Mouse (Mus musculus) cerebellum, adult 9-11 months (tissue): ENCODE data around the gene Pacrg.

Experiments
- DNase-seq: peaks from one replicate; pipeline ENCODE4 v3.0.0; 2022

Gene Pacrg

GRCm38 (mm10) chr17:10398871-10399270, 441.2 kb downstream of the Pacrg start:
- DNase-seq, result no peak

GRCm38 (mm10) chr17:10397924-10398627, 442.0 kb downstream of the Pacrg start:
- DNase-seq, result no peak

- no peak for DNase-seq
These were observed 442.8 kb downstream of the Pacrg start for GRCm38 (mm10) chr17:10397336-10397735.

- DNase-seq, result no peak
These were observed 443.2 kb downstream of the Pacrg start for GRCm38 (mm10) chr17:10396863-10397262.

- DNase-seq, result peak; percentile 66
These were observed 445.3 kb downstream of the Pacrg start for GRCm38 (mm10) chr17:10394855-10395254.

- DNase-seq, result no peak
These were observed 446.3 kb downstream of the Pacrg start for GRCm38 (mm10) chr17:10393766-10394165.

GRCm38 (mm10) chr17:10392342-10393034, 447.6 kb downstream of the Pacrg start:
- DNase-seq, result no peak

GRCm38 (mm10) chr17:10390232-10391172, 449.6 kb downstream of the Pacrg start:
- peak; percentile 64 for DNase-seq

GRCm38 (mm10) chr17:10389740-10390139, 450.4 kb downstream of the Pacrg start:
- DNase-seq, result no peak

GRCm38 (mm10) chr17:10386548-10386947, 453.6 kb downstream of the Pacrg start:
- DNase-seq, result no peak

- no peak for DNase-seq
These were observed 456.7 kb downstream of the Pacrg start for GRCm38 (mm10) chr17:10383406-10383805.

- no peak for DNase-seq
These were observed 461.5 kb downstream of the Pacrg start for GRCm38 (mm10) chr17:10378467-10379175.

- DNase-seq, result no peak
These were observed 462.5 kb downstream of the Pacrg start for GRCm38 (mm10) chr17:10377606-10378005.

- no peak for DNase-seq
These were observed 465.8 kb downstream of the Pacrg start for GRCm38 (mm10) chr17:10374316-10374715.

GRCm38 (mm10) chr17:10373727-10374126, 466.4 kb downstream of the Pacrg start:
- DNase-seq, result no peak

- no peak for DNase-seq
These were observed 467.9 kb downstream of the Pacrg start for GRCm38 (mm10) chr17:10372001-10372785.

- DNase-seq, result no peak
These were observed 468.6 kb downstream of the Pacrg start for GRCm38 (mm10) chr17:10371472-10371871.

GRCm38 (mm10) chr17:10370660-10371130, 469.4 kb downstream of the Pacrg start:
- no peak for DNase-seq

GRCm38 (mm10) chr17:10369961-10370659, 470.0 kb downstream of the Pacrg start:
- no peak for DNase-seq

GRCm38 (mm10) chr17:10367044-10367443, 473.1 kb downstream of the Pacrg start:
- no peak for DNase-seq

GRCm38 (mm10) chr17:10366577-10366976, 473.5 kb downstream of the Pacrg start:
- no peak for DNase-seq
